Mouse (Mus musculus) adrenal gland, adult 18-20 months (tissue): ENCODE results near the gene Trim50. TPM values are rescaled to one million over a fixed set of nuclear protein-coding genes. Genes with fewer than 3 reads are reported as not detected.

Experiments used
- DNase-seq, 2 experiments: peaks; one replicate each; pipeline ENCODE4 v3.0.0; 2021 to 2022; ENCODE audit warnings: low spot score in 2 of 2
- long read RNA-seq, 2 experiments: library from polyadenylated mRNA; stranded (forward); transcript quantifications; one replicate each; pipeline ENCODE4 v2.0.0; 2021
- total RNA-seq, 2 experiments: library from RNA; stranded (reverse); gene quantifications; 1 replicate in 1 of 2; 2 replicates in 1 of 2; pipeline ENCODE4 v1.2.3; 2021

Gene Trim50
- not detected for total RNA-seq
- long read RNA-seq, experiment 1 = 0 reads
- long read RNA-seq, experiment 2 = 0 reads

- no peak for DNase-seq
Observed at GRCm38 (mm10) chr5:135352995-135353394, at the start of gene Trim50. TSS of gene Trim50 (plus strand) at chr5:135353295.

- DNase-seq = no peak
Observed at GRCm38 (mm10) chr5:135306321-135306965, 46.7 kb upstream of the Trim50 start.

- DNase-seq = no peak
Observed at GRCm38 (mm10) chr5:135316177-135316576, 36.9 kb upstream of the Trim50 start.

GRCm38 (mm10) chr5:135319856-135320255 lies 33.2 kb upstream of the Trim50 start:
- DNase-seq = no peak

GRCm38 (mm10) chr5:135322197-135322596 lies 30.9 kb upstream of the Trim50 start:
- DNase-seq = no peak

- no peak for DNase-seq
Observed at GRCm38 (mm10) chr5:135326121-135326659, 26.9 kb upstream of the Trim50 start.

GRCm38 (mm10) chr5:135329471-135329870 lies 23.6 kb upstream of the Trim50 start:
- no peak for DNase-seq

GRCm38 (mm10) chr5:135330201-135330600 lies 22.9 kb upstream of the Trim50 start:
- no peak for DNase-seq

- no peak for DNase-seq
Observed at GRCm38 (mm10) chr5:135331161-135331560, 21.9 kb upstream of the Trim50 start.

- DNase-seq = peak in 1 of 2 experiments; percentile 17
Observed at GRCm38 (mm10) chr5:135337575-135337974, 15.5 kb upstream of the Trim50 start.

GRCm38 (mm10) chr5:135345989-135346388 lies 7.1 kb upstream of the Trim50 start:
- DNase-seq = no peak

GRCm38 (mm10) chr5:135346430-135346829 lies 6.7 kb upstream of the Trim50 start:
- DNase-seq = no peak

GRCm38 (mm10) chr5:135347511-135348011 lies 5.5 kb upstream of the Trim50 start:
- DNase-seq = no peak

GRCm38 (mm10) chr5:135349862-135350261 lies 3.2 kb upstream of the Trim50 start, which contains the start of gene Fkbp6:
TSS of gene Fkbp6 (minus strand) at chr5:135350044.
- DNase-seq = no peak

- no peak for DNase-seq
Observed at GRCm38 (mm10) chr5:135351606-135352005, 1.5 kb upstream of the Trim50 start.

- no peak for DNase-seq
Observed at GRCm38 (mm10) chr5:135353564-135353963, 469 bp downstream of the Trim50 start.

- DNase-seq = no peak
Observed at GRCm38 (mm10) chr5:135356090-135356489, 3.0 kb downstream of the Trim50 start.

- DNase-seq = peak; percentile 46 to 62
Observed at GRCm38 (mm10) chr5:135357556-135357955, 4.5 kb downstream of the Trim50 start.

GRCm38 (mm10) chr5:135359772-135360171 lies 6.7 kb downstream of the Trim50 start:
- DNase-seq = no peak

GRCm38 (mm10) chr5:135362572-135362971 lies 9.5 kb downstream of the Trim50 start:
- no peak for DNase-seq

- DNase-seq = no peak
Observed at GRCm38 (mm10) chr5:135363540-135363939, 10.4 kb downstream of the Trim50 start.

GRCm38 (mm10) chr5:135367841-135368240 lies 14.7 kb downstream of the Trim50 start:
- DNase-seq = no peak

GRCm38 (mm10) chr5:135368312-135368711 lies 15.2 kb downstream of the Trim50 start:
- no peak for DNase-seq
